Mouse (Mus musculus) brain, embryonic 14.5 days (tissue): ENCODE results near the gene Usp36.

ENCODE experiments used
- CTCF ChIP-seq: fragments of 200-500 bp; IDR thresholded peaks from 2 replicates; pipeline ENCODE4 v1.5.1; 2012; ENCODE audit warnings: inconsistent platforms, mild to moderate bottlenecking, moderate library complexity, borderline replicate concordance; ENCODE audit not compliant: insufficient read depth, insufficient read length; ENCODE audit errors: extremely low read depth
- POLR2A ChIP-seq: fragments of 200-500 bp; IDR thresholded peaks from 2 replicates; pipeline ENCODE4 v1.6.1; 2012; ENCODE audit warnings: mild to moderate bottlenecking, inconsistent platforms, borderline replicate concordance; ENCODE audit not compliant: poor library complexity, insufficient read depth, insufficient read length, severe bottlenecking; ENCODE audit errors: extremely low read depth

GRCm38 (mm10) chr11:118236520-118237190 is 53.4 kb downstream of the Usp36 start:
- TF ChIP-seq CTCF: no peak
- TF ChIP-seq POLR2A: no peak
